Mouse (Mus musculus): ENCODE results near the gene Olfr889. TPM values are rescaled to one million over a fixed set of nuclear protein-coding genes. Genes with fewer than 3 reads are reported as not detected.
"Not testable (repeated sequence)": the region's sequence is repeated elsewhere in the genome, so short reads cannot be mapped to it uniquely, and the experiment has no call there.

Olfr889 gene
- 0.03 and 0.06 TPM in 2 replicates for polyA plus RNA-seq (2015; fragmentation: Nextera tagmentation; extraction: Ambion mirVana)

DNA sequence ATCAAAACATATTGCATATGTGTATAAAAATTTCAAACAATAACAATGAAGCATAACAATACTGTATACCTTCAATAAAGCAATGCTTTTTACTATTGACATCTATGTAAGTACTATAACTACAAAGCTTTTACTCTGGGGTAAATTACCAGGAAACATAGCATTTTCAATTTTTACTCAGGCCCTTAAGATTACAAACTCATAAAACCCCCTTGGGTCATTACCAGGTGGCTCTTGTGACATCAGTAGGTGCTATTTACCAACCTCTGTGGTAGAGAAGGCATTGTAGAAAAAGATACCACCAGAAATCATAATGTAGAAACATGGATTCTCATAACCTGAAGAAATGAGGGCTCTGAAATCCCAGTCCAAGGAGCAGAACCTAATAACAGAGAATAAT is at the start of gene Olfr889:
Gene Olfr889 (plus strand): TSS at position 301 of the 400 bp plus-strand sequence.
- no peaks in the 10 kb centered on the region for H3K4me1 ChIP-seq (ENCODE audit: insufficient read depth, low read length)
- H3K27me3 ChIP-seq (ENCODE audit: insufficient read depth, low read length) = no peaks in the 10 kb centered on the region
- no peaks in the 10 kb centered on the region for H3K9me3 ChIP-seq (ENCODE audit: low read length)
- H3K4me3 ChIP-seq (ENCODE audit: low read length) = no peak within 1 kb of the TSS
- H3K36me3 ChIP-seq (ENCODE audit: insufficient read depth, low read length) = no peaks in the 10 kb centered on the region
- H3K27ac ChIP-seq (ENCODE audit: low read length) = no peak within 1 kb of the TSS
- no peak within 1 kb of the TSS for H3K4me2 ChIP-seq (replicated peaks; ENCODE audit: low read depth, low read length)
- ATAC-seq (ENCODE audit: low FRiP score, low TSS enrichment) = no peak
- H3K9ac ChIP-seq (replicated peaks; ENCODE audit: low read length) = no peak within 1 kb of the TSS

DNA sequence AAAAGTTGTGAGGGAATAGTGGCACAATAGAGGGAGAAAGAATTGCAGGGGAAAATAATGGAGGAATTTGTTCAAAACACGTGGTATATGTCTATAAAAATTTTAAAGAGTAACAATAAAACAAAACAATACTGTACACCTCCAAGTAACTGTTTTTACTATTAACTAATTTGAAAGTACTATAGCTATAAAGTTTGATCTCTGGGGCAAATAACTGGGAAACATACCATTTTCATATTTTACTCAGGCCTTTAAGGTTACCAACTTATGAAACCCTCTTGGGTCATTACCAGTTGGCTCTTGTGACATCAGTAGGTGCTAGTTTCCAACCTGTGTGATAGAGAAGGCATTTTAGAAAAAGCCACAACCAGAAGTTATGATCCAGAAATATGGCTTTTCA is 31.2 kb upstream of the Olfr889 start, which contains the start of gene Olfr887:
Gene Olfr887 (plus strand): TSS at position 301 of the 400 bp plus-strand sequence.
- 73% methylated on average over 1 of the region's 1 CpGs for WGBS
- no peaks in the 10 kb centered on the region for H3K27me3 ChIP-seq (ENCODE audit: insufficient read depth, low read length)
- H3K9me3 ChIP-seq (ENCODE audit: low read length) = no peaks in the 10 kb centered on the region
- ATAC-seq (ENCODE audit: low FRiP score, low TSS enrichment) = no peak
- no peak within 1 kb of the TSS for H3K4me2 ChIP-seq (replicated peaks; ENCODE audit: low read depth, low read length)
- H3K9ac ChIP-seq (replicated peaks; ENCODE audit: low read length) = no peak within 1 kb of the TSS
- no peak within 1 kb of the TSS for H3K27ac ChIP-seq (ENCODE audit: low read length)
- no peak within 1 kb of the TSS for H3K4me3 ChIP-seq (ENCODE audit: low read length)
- H3K4me1 ChIP-seq (ENCODE audit: insufficient read depth, low read length) = no peaks in the 10 kb centered on the region
- H3K36me3 ChIP-seq (ENCODE audit: insufficient read depth, low read length) = no peaks in the 10 kb centered on the region

DNA sequence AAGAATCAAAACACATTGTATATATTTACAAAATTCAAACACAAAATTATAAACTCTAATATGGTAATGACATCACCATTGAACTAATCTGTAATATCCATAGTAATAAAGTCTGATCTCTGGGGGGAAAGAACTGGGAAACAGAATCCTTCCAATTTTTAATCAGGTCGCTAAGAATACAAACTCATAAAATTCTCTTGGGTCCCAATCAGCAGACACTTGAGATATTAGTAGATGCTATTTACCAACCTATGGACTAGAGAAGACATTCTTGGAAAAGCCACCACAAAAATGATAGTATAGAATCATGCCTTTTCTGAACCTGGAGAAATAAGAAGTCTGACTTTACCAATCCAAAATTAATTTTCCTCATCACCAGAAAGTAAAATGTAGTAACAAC is 7.2 kb upstream of the Olfr889 start, which contains the start of gene Olfr888:
Gene Olfr888 (plus strand): TSS at position 301 of the 400 bp plus-strand sequence.
- no peak within 1 kb of the TSS for H3K4me2 ChIP-seq (replicated peaks; ENCODE audit: low read depth, low read length)
- 83% methylated on average over 1 of the region's 1 CpGs for WGBS
- no peak for ATAC-seq (ENCODE audit: low FRiP score, low TSS enrichment)
- H3K4me3 ChIP-seq (ENCODE audit: low read length) = no peak within 1 kb of the TSS
- no peak within 1 kb of the TSS for H3K9ac ChIP-seq (replicated peaks; ENCODE audit: low read length)
- no peaks in the 10 kb centered on the region for H3K27me3 ChIP-seq (ENCODE audit: insufficient read depth, low read length)
- H3K36me3 ChIP-seq (ENCODE audit: insufficient read depth, low read length) = no peaks in the 10 kb centered on the region
- H3K27ac ChIP-seq (ENCODE audit: low read length) = no peak within 1 kb of the TSS
- no peaks in the 10 kb centered on the region for H3K4me1 ChIP-seq (ENCODE audit: insufficient read depth, low read length)
- no peaks in the 10 kb centered on the region for H3K9me3 ChIP-seq (ENCODE audit: low read length)

DNA sequence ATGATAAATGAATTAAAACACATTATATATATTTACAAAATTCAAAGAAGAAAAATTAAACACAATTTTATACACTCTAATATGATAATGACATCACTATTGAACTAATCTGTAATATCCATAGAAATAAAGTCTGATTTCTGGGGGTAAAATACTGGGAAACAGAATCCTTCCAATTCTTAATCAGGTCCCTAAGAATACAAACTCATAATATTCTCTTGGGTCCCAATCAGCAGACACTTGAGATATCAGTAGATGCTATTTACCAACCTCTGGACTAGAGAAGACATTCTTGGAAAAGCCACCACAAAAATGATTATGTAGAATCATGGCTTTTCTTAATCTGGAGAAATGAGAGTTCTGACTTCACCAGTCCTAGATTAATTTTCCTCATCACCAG is 27.2 kb downstream of the Olfr889 start, which contains the start of gene Olfr890:
Gene Olfr890 (plus strand): TSS at position 301 of the 400 bp plus-strand sequence.
- Histone ChIP-seq H3K27me3 (ENCODE audit: insufficient read depth, low read length) (no peaks in the 10 kb centered on the region), H3K4me2 (replicated peaks; ENCODE audit: low read depth, low read length) (no peak within 1 kb of the TSS), H3K36me3 (ENCODE audit: insufficient read depth, low read length) (no peaks in the 10 kb centered on the region), H3K27ac (ENCODE audit: low read length) (no peak within 1 kb of the TSS), H3K4me3 (ENCODE audit: low read length) (no peak within 1 kb of the TSS), H3K9ac (replicated peaks; ENCODE audit: low read length) (no peak within 1 kb of the TSS), H3K9me3 (ENCODE audit: low read length) (no peaks in the 10 kb centered on the region), H3K4me1 (ENCODE audit: insufficient read depth, low read length) (no peaks in the 10 kb centered on the region)
- ATAC-seq (ENCODE audit: low FRiP score, low TSS enrichment) = no peak

DNA sequence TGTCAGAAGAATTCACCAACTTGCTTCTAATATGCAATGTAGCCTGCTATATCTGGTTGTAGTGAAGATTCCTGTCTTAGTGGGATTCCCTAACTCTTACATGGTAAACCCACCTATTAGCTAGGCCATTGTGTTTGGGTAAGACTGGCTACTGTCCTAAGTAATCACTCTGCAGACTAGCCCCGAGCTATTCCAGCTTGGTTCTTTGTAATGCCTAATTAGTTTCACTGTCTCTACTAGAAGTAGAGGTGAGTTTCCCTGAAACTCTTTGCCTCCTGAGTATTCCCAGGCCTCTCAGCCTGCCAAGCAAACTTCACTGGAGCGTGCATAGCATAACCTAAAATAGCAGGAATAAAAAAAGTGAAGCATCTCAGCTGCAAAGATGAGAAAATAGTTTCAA is 53.3 kb downstream of the Olfr889 start:
- H3K9ac ChIP-seq (replicated peaks; ENCODE audit: low read length); H3K27me3 ChIP-seq (ENCODE audit: insufficient read depth, low read length); H3K4me2 ChIP-seq (replicated peaks; ENCODE audit: low read depth, low read length); H3K27ac ChIP-seq (ENCODE audit: low read length); ATAC-seq (ENCODE audit: low FRiP score, low TSS enrichment); H3K36me3 ChIP-seq (ENCODE audit: insufficient read depth, low read length); H3K4me1 ChIP-seq (ENCODE audit: insufficient read depth, low read length); H3K9me3 ChIP-seq (ENCODE audit: low read length); H3K4me3 ChIP-seq (ENCODE audit: low read length): not testable (repeated sequence)
- WGBS = 54% methylated on average over 2 of the region's 2 CpGs

Other genes starting within 250 kb of the Olfr889 start
- gene Olfr145, start 218.5 kb upstream of the Olfr889 start, polyA plus RNA-seq (2015; fragmentation: Nextera tagmentation; extraction: Ambion mirVana) = not detected in 2 replicates
- not detected in 2 replicates for gene Olfr878, start 197.4 kb upstream of the Olfr889 start, polyA plus RNA-seq (2015; fragmentation: Nextera tagmentation; extraction: Ambion mirVana)
- not detected in 2 replicates for gene Olfr881, start 123.4 kb upstream of the Olfr889 start, polyA plus RNA-seq (2015; fragmentation: Nextera tagmentation; extraction: Ambion mirVana)
- not detected in 2 replicates for gene Olfr883, start 89.4 kb upstream of the Olfr889 start, polyA plus RNA-seq (2015; fragmentation: Nextera tagmentation; extraction: Ambion mirVana)
- gene Olfr884, start 68.6 kb upstream of the Olfr889 start, polyA plus RNA-seq (2015; fragmentation: Nextera tagmentation; extraction: Ambion mirVana) = not detected in 2 replicates
- not detected in 2 replicates for gene Olfr885, start 53.9 kb upstream of the Olfr889 start, polyA plus RNA-seq (2015; fragmentation: Nextera tagmentation; extraction: Ambion mirVana)
- gene Olfr887, start 31.1 kb upstream of the Olfr889 start, polyA plus RNA-seq (2015; fragmentation: Nextera tagmentation; extraction: Ambion mirVana) = not detected in 2 replicates
- not detected in 2 replicates for gene Olfr888, start 7.1 kb upstream of the Olfr889 start, polyA plus RNA-seq (2015; fragmentation: Nextera tagmentation; extraction: Ambion mirVana)
- gene Olfr890, start 27.3 kb downstream of the Olfr889 start, polyA plus RNA-seq (2015; fragmentation: Nextera tagmentation; extraction: Ambion mirVana) = not detected in 2 replicates
- gene Olfr891, start 65.6 kb downstream of the Olfr889 start, polyA plus RNA-seq (2015; fragmentation: Nextera tagmentation; extraction: Ambion mirVana) = not detected in 2 replicates
- gene Olfr893, start 93.2 kb downstream of the Olfr889 start, polyA plus RNA-seq (2015; fragmentation: Nextera tagmentation; extraction: Ambion mirVana) = not detected in 2 replicates
- not detected in 2 replicates for gene Olfr894, start 102.9 kb downstream of the Olfr889 start, polyA plus RNA-seq (2015; fragmentation: Nextera tagmentation; extraction: Ambion mirVana)
- gene Olfr143, start 137.6 kb downstream of the Olfr889 start, polyA plus RNA-seq (2015; fragmentation: Nextera tagmentation; extraction: Ambion mirVana) = not detected in 2 replicates
- not detected in 2 replicates for gene Olfr895, start 152.7 kb downstream of the Olfr889 start, polyA plus RNA-seq (2015; fragmentation: Nextera tagmentation; extraction: Ambion mirVana)
- not detected in 2 replicates for gene Olfr896-ps1, start 175.9 kb downstream of the Olfr889 start, polyA plus RNA-seq (2015; fragmentation: Nextera tagmentation; extraction: Ambion mirVana)
- not detected in 2 replicates for gene Olfr25, start 213.9 kb downstream of the Olfr889 start, polyA plus RNA-seq (2015; fragmentation: Nextera tagmentation; extraction: Ambion mirVana)
- not detected in 2 replicates for gene Olfr898, start 233.2 kb downstream of the Olfr889 start, polyA plus RNA-seq (2015; fragmentation: Nextera tagmentation; extraction: Ambion mirVana)

Data from kidney, embryonic 16.5 days (tissue).